Mouse (Mus musculus) common myeloid progenitor, adult 5-6 weeks (primary cell): ENCODE measurements at regions not wholly inside any gene's neighbourhood (a gene's known extent, or its start where the extent isn't known, plus 50 kb on each side); places are given as distances from the start of the nearest gene placed in this dataset.
"Not testable (repeated sequence)": the region's sequence is repeated elsewhere in the genome, so short reads cannot be mapped to it uniquely, and the experiment has no call there.

Experiments
- ATAC-seq: replicated peaks from 2 replicates; pipeline ENCODE4 v1.8.0; 2016; ENCODE audit warnings: low read depth, mild to moderate bottlenecking, moderate TSS enrichment, inconsistent platforms; ENCODE audit not compliant: poor library complexity, severe bottlenecking

DNA sequence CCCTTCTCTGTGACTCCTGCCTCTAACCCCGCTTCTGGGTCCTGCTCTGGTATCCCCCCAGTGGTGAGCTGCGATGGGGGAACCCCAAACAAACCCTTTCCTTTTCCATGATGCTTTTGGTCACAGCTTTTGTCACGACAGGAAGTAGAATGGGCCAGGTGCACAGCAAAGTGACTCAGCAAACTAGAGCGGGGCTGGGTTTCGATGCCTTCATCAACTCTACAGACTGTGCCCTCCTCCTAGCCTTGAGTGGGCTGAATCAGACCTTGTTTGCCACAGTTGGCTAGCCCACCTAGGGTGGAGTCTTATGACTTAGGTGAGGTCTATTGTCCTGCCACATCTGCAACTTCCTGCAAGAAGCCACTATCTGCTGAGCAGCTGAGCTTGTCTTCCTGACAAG, 174.7 kb upstream of the Trpc7 start:
- ATAC-seq, result no peak

DNA sequence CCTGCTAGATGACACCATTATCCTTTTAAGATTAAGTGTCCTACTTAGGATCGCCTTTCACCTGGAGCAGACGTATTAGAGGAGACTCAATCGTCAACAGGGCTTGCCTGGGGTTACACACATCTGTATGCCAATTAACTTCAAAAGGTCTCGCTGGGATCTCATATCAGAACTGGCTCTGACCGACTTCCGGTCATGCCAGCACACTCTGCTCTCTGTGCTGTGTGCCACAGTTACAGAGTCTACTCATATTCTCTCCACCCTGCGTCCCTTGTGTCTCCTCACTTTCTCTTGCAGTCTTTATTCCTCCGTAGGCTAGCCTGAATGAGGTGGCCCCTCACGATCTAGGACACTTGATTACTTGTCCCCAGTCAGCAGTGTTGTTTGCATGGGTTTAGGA, 165.9 kb upstream of the Trpc7 start:
- ATAC-seq, result no peak

DNA sequence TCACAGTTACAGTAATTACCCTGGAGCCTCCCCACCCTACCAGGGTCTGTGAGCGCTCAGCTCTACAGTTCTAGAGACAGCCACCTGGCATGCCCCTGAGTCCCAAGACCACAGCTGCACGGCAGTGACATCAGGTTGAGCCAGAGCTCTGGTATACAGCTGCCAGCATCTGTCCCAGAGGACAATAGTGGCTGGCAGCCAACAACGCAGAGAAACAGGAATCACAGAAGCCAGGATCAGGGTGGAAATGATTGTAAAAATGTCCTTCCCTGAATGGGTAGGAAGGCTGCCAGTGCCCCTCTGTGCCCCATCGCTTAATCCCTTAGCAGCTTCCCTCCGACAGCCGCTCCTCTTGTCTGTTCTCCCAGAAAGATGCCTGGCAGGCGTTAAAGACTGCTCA, 165.3 kb upstream of the Trpc7 start:
- ATAC-seq, result no peak

DNA sequence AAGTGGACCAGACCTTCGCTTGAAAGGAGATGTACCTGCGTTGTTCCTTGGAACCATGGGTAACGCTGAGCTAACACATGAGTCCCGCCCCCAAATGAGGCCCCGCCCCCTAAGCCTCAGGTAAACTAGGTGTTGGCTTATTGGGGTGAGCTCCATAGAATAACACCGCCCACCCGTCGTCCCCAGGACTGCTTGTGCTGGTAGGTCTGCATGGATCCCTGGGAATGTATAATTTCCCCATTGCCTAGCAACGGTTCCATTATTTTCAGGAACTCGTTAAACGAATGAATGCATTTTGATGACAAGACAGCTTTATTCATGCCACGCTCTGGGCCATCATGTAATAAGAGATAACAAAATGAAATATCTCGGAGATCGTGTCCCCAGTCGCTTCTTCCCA, 161.0 kb upstream of the Trpc7 start:
- no peak for ATAC-seq

DNA sequence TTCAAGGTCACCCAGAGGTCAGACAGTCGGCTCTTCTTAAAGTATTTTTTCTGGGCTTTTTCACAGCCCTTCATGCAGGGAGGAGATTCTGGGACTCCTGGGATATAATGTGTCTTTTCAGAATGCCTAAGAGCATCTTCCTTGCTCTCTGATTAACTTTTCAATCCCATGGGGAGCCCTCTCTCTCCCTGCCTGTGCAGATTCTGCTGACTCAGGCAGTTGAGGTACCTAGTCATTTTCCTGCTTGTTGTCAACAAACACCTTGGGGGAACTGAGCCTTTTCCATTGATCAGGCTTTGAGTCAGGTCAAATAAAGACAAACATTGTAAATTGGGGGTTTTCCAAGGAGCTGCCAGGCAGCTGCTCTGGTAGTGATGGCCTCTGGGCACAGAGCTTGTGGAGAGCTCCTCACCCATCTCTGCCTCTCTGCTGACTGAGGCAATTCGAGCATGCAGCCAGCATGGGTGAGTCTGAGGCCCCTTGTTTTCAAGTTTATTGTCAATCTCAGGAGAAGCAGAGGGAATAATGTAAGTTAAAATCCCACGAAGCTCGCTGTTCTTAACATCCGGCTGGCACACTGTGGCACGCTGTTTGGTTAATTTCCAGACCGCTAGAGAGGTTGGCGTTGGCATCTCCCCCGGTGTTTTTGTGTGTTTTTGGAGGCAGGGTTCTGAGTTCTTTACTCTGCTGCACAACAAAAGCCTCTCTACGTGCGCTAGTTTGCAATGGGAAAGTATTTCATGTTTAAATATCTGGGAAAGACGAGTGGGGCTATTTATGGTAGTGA, 159.8 kb upstream of the Trpc7 start:
- no peak for ATAC-seq

DNA sequence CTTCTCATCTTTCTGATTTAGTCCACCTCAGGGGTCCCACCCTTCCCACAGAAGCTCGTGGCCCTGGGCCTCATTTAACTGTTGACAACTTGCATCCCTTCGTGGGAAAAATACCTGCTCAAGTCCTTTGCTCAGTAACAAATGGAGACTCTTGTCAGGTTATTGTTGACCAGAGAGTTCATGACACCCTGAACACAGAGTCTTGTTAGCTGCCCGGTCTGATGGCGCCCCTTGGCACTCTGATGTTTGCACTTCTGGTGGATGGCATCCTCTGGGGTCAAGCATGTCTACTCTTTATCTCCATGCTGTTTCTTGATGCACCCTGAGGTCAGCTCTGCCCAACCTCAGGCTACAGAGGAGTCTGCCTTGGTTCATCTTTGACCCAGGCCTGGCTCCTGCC, 157.6 kb upstream of the Trpc7 start:
- ATAC-seq, result no peak

DNA sequence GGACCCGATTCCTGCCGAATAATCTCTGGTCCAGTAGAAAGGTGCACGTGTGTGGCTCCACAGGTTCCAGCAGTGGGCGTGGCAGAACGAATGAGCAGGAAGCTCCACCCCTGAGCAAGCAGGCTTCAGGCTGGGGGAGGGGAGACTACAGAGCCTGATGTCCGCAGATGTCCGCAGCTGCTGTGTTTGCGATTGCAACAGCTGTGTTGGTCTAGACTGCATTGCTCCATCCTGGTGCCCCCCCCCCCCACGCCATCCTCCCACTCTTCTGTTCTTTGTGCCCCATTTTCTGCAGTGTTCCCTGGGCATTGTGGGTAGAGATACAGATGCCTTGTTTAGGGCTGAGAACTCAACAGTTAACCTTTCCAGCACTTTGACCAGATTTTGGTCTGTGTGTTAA, 150.3 kb upstream of the Trpc7 start:
- ATAC-seq, result not testable (repeated sequence)

DNA sequence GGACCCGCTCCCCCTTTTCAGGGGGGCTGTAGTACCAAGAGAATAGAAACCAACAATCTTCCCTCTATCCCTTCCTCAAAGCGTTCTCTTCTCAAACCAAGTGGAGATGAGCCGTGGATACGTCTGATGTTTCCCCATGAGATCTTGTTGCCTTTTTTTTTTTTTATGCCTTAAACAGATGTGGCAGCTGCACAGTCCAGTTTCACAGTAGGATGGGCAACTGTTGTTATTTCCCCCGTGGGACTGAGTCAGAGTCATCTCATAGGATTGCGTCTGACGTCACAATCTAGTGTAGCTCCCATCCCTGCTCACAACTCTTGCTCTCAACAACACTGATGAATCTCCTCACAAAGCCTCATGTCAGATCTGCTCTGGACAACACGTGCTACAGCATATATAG, 148.7 kb upstream of the Trpc7 start:
- no peak for ATAC-seq

DNA sequence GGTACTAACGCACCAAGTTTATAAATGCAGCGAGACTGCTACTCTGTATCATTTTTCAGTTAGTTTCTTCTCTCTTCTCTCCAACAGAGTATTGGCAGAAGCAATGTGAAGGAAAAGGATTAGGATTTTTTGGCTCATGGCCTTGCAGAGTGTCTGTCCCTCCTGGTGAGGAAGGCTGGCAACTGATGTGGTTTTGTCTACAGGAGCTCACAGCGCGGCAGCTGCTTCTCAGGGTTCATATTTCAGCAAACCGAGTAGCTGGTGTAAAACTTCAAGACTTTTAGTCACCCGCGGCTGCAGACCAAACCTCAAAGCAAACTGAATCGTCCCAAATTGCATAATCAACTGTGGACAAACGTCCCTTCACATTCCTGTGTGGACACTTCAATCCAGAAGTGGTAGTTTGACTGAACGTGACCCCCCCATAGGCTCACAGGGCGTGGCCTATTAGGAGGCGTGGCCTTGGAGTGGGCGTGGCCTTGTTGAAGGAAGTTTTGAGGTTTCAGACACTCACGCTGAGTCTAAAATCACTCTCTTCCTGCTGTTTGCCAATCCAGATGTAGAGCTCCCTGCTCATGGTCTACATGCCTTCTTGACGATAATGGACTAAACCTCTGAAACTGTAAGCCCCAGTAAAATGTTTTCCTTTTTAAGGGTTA, 147.7 kb upstream of the Trpc7 start:
- ATAC-seq, result no peak

DNA sequence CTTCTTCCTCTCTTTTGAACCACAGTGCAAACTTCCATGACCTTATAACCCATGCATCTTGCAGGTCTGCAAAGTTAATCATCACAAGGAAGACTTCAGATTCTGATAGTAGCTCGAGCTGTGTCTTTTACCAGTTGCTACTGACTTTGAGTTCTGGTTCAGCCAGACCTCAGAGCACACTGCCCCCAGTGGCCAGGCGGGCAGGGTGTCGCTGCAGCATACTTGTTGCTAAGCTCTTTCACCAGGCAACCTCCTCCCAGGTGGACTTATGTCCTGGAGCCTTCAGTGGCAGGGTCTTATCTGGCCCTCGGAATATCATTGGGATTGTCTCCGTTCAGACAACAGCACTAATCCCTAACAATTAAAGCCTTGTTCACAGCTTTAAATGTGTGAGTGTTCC, 146.7 kb upstream of the Trpc7 start:
- ATAC-seq, result no peak

DNA sequence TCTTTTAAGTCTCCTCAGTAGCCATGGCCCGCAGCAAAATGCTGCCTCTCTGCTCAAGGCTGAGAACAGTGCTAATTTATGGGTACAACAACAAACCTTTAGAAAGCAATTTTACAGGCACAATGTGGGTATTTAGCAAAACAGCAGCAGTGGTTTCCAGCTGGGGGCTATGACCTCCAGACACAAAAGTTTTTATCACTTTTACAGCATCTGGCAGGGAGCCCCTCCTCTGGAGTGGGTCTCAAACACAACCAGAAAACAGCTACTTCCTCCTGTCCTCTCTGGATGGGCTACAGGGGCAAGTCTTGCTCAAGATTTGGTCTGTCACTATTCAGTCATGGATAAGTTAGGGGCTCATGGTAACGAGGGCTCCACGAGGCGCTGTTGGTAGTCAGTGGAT, 137.1 kb upstream of the Trpc7 start:
- no peak for ATAC-seq

DNA sequence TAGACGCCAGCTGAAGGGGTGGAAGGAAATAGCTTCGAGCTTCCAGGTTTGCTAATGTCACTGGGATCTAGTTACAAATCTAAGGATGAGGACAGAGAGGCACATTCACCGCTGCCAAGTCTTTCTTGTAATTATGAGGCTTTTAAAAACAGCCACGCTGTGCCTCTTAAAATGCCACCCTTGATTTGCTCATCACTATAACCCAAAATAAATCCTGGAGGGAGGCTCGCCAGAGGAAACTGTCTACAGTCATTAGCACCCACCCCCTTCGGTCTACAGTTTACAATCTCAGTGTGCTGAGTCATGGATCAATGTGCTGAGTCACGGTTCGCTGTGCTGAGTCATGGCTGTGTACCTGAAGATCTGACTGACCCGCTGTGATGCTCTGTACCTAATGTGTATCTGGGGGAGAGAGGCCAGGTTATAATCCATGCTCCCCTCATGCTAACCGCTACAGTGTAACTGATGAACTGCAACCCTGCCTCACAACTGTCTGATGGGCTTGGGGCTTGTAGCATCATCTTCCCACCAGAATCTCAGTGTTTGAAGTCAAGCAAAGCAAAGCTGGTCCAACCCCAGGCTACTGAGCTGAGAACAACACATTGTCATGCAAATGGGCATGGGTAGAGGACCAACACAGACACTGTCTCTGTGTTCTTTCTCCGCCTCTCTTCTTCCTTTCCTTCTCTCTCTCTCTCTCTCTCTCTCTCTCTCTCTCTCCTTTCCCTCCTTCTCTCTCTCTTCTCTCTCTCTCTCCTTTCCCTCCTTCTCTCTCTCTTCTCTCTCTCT, 122.0 kb upstream of the Trpc7 start:
- ATAC-seq, result no peak

DNA sequence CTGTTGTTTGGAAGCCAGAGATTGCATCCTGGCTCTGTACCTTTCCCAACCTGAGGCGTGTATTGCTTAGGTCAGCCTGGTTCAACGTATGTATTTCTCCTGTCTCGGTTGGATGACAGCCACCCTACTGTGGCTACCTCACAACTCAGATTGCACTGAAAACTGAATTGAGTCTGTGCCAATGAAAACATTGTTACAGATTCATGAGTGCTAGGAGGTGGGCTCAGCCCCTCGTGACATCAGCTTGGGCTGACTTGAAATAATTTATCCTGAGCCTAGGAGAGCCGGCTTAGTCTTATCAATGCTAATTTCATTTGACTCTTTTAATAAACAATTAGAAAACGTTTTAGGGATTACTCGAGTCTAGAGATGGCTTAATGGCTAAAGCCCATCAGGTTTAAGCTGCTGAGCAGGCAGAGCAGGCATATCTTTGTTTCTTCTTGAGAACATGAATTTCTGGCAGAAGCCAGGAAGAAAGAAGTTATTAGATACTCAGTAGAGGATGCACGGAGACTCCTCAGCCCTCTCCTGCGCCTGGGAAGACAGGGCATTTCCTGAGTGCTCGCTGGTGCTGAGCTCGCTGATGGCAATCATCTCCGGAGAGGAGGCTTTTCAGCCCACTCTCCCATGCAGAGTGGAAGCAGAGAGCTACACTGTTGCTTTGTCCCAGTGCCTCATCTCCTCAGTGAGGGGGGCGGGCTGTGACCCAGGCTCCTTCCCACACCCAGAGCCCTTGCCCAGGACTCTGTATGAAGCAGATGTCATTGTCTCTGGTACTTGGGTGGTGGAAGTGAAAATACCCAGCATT, 120.9 kb upstream of the Trpc7 start:
- no peak for ATAC-seq

DNA sequence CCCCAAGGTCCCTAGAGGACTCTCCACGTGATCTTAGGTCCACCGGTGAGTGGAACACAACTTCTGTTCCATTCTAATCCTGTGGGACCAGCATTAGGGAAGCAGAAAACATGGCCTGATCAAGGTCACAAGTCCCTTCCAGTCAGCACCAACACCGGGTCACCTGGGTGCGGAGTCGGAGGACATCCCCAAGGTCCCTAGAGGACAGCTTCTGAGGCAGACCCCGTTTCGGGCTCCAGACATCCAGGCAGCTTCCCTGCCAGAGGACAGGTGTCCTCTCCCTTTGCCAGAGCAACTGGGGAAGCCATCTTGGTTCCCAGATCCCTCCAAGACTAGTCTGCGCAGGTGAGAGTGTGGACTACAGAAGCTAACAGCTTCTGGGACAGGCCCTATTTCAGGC, 111.4 kb upstream of the Trpc7 start:
- not testable (repeated sequence) for ATAC-seq

DNA sequence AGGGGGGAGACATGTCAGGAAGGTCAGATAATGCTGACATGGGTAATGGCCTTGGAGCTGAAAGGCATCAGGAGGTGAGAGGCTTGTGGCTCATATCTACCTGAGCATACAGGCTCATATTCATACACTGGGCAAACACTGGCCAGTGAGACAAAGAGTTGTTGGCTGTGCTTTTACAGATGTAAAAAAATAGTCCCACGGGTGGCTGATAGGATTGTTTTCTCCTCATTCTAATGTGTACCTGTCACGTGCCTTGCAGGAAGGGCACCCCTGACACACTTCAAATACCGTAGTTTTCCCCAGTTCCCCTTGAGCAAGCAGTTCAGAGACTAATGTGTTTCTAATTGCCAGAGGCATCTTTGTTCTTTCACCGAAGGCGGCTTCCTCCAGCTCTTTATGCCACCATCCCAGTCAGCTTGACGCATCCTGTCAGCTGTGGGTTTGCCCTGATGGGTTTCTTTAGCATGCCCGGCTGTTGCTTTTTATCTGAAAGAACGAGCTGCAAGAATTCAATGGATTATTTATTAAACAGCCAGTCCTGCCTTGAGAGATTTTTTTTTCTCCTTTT, 107.9 kb upstream of the Trpc7 start:
- no peak for ATAC-seq

DNA sequence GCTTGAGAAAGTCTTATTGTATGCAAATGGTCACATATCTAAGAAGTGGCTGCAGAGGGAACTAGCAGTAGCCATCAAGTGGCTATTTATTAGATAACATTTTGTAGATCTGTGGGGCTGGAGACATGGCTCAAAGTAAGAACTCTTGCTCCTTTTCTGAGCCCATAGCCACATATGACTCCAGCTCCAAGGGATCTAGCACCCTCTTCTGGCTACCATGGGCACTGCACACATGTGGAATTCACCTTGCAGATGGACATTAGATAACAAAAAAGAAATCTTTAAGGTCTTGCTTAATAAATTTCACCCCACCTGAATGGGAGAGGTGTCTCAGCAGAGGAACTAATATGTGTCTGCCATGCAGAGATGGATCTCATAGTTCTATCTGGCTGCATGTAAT, 96.2 kb upstream of the Trpc7 start:
- ATAC-seq, result no peak

DNA sequence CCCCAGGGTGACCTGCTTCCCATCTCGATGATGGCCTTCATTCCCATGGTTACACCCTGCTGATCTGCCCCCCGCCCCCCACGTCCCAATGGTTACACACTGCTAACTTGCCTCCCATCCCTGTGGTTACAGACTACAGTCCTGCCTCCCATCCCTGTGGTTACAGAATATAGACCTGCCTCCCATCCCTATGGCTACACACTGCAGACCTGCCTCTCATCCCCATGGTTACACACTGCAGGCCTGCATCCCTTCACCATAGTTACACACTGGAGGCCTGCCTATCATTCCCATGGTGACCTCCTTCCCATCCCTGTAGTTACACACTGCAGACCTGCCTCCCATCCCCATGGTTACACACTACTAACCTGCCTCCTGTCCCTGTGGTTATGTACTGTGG, 78.3 kb upstream of the Trpc7 start:
- ATAC-seq, result no peak

DNA sequence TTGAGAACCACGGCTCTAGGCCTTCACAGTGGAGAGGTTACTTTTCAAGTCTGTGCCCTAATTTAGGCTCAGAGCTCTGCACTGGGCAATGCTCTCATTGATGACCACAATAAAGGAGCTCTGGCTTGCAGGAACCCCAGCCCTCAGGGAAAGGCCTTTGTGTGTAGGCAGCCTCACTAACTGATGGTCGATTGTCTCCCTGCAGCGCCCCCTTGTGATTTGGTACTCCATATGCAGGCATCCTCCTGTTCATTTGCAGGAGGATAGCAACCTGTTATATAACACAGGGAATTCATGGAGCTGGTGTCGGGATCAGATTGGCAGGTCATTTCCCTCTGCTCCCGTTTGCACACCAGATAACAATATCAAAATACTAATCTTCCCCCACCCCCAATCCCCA, 59.6 kb upstream of the Trpc7 start:
- ATAC-seq, result no peak

DNA sequence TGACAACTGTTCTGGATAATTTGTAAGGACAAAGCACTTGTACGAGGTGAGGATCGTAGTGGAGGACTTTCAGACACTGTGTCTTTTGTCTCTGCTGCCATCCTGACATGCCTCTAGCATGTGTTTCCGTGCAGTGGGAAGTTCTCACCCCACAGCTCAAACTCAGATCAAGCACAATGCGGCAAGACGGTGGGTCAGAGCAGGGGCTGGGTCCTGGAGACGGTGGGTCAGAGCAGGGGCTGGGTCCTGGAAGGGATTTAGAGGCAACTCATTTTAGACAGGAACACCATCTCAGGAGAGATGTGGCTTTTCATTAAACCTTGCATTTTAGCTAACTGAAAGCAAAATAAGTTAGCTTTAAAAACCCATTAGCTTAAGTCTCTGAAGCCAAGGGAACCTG, 52.3 kb upstream of the Trpc7 start:
- no peak for ATAC-seq

DNA sequence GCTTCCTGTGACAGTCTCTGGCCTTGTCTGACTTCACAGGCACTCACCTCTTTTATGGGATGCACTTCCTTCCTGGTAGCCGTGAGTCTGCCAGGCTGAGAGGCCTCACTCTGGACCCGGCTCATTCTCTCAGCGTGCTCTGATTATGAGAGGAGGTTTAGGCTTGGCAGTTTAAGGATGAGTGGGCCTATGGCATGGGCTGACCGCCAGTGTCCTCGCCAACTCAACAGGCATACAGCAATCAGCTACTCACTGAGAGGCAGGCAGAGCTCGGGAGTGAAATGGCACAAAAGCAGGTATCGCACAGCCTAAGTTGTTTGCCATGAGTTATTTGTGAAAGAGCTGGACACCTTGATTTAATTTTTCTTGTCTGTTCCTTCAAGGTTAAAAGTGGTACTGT, 51.5 kb upstream of the Trpc7 start:
- ATAC-seq, result no peak
